Mouse (Mus musculus) neural tube, embryonic 13.5 days (tissue): ENCODE data around the gene Rpl34. TPM values are rescaled to one million over a fixed set of nuclear protein-coding genes. Genes with fewer than 3 reads are reported as not detected.
A peak's percentile ranks its signal among the peaks of the same experiment; 100 is the strongest.

Experiments
- ATAC-seq: fragments of 200-750 bp; cut with Nextera tagmentation; 2 replicates; pipeline ENCODE4 v1.8.0; 2017; ENCODE audit warnings: low read depth, mild to moderate bottlenecking, moderate TSS enrichment, moderate library complexity
- H3K27ac ChIP-seq: fragments of 300-500 bp; sonication (generic); replicated peaks from 2 replicates; pipeline ENCODE4 v1.5.1; 2015; ENCODE audit warnings: moderate library complexity, mild to moderate bottlenecking, inconsistent platforms
- H3K27me3 ChIP-seq: fragments of 300-500 bp; sonication (generic); 2 replicates; pipeline ENCODE4 v1.6.1; 2015; ENCODE audit warnings: mild to moderate bottlenecking, inconsistent platforms
- H3K36me3 ChIP-seq: fragments of 300-500 bp; sonication (generic); 2 replicates; pipeline ENCODE4 v1.6.1; 2015; ENCODE audit warnings: mild to moderate bottlenecking, inconsistent platforms
- H3K4me1 ChIP-seq: fragments of 300-500 bp; sonication (generic); replicated peaks from 2 replicates; pipeline ENCODE4 v1.6.1; 2015; ENCODE audit warnings: inconsistent platforms
- H3K4me2 ChIP-seq: fragments of 300-500 bp; sonication (generic); 2 replicates; pipeline ENCODE4 v1.6.1; 2015; ENCODE audit warnings: inconsistent platforms, mild to moderate bottlenecking, moderate library complexity
- H3K4me3 ChIP-seq: fragments of 300-500 bp; sonication (generic); 2 replicates; pipeline ENCODE4 v1.5.1; 2015; ENCODE audit warnings: mild to moderate bottlenecking, inconsistent platforms
- H3K9ac ChIP-seq: fragments of 300-500 bp; sonication (generic); 2 replicates; pipeline ENCODE4 v1.6.1; 2015; ENCODE audit warnings: moderate library complexity, mild to moderate bottlenecking, inconsistent platforms
- H3K9me3 ChIP-seq: fragments of 300-500 bp; sonication (generic); 2 replicates; pipeline ENCODE4 v1.6.1; 2016; ENCODE audit warnings: inconsistent platforms
- WGBS: fragments of 180-500 bp; shearing (Covaris S2); methylation state at CpG from one replicate; pipeline ENCODE4 v1.1.7; 2015; 5-methylcytosine and 5-hydroxymethylcytosine counted together
- polyA plus RNA-seq: library from polyadenylated mRNA; unstranded; fragments of >200 nt; fragmentation: Nextera tagmentation; extraction: Ambion mirVana; gene quantifications from 2 replicates; pipeline ENCODE4 v1.2.1, GENCODE M21; 2015

Rpl34 gene
- polyA plus RNA-seq, 1 experiment from 2014 or later, result 623 TPM

GRCm38 (mm10) chr3:130708967-130709924 lies 21.0 kb downstream of the Rpl34 start, which contains the start of gene Ostc:
Gene Ostc (minus strand): TSS chr3:130709444.
- H3K27me3 ChIP-seq, result no peaks in the 10 kb centered on the region
- H3K9me3 ChIP-seq, result no peaks in the 10 kb centered on the region
- ATAC-seq, result peak; percentile 98
- H3K36me3 ChIP-seq, result no peaks in the 10 kb centered on the region
- peak within 1 kb of the TSS; percentile 84 for H3K9ac ChIP-seq
- peak within 1 kb of the TSS; percentile 90 for H3K4me2 ChIP-seq
- H3K4me3 ChIP-seq, result peak within 1 kb of the TSS; percentile 68
- WGBS, result under 1% methylated on average over 45 of the region's 45 CpGs
- H3K27ac ChIP-seq, result peak within 1 kb of the TSS; percentile 88
- peaks cover 27% of the 10 kb centered on the region for H3K4me1 ChIP-seq

GRCm38 (mm10) chr3:130708529-130708928 lies 21.7 kb downstream of the Rpl34 start:
- Histone ChIP-seq H3K9me3 (no peaks in the 10 kb centered on the region), H3K27ac (peak overlapping the region; percentile 88), H3K27me3 (no peaks in the 10 kb centered on the region), H3K4me2 (peak overlapping the region; percentile 90), H3K4me3 (peak overlapping the region; percentile 68), H3K36me3 (peaks cover 6% of the 10 kb centered on the region), H3K4me1 (peaks cover 27% of the 10 kb centered on the region), H3K9ac (peak overlapping the region; percentile 84)
- no peak for ATAC-seq
- under 1% methylated on average over 5 of the region's 5 CpGs for WGBS

- Histone ChIP-seq H3K4me1 (peaks cover 7% of the 10 kb centered on the region), H3K27ac (no peak overlapping the region), H3K27me3 (no peaks in the 10 kb centered on the region), H3K4me3 (no peak overlapping the region), H3K9ac (no peak overlapping the region), H3K9me3 (no peaks in the 10 kb centered on the region), H3K36me3 (peaks cover 58% of the 10 kb centered on the region), H3K4me2 (no peak overlapping the region)
- WGBS, result 65% methylated on average over 6 of the region's 6 CpGs
- ATAC-seq, result no peak
Observed at GRCm38 (mm10) chr3:130702289-130702688, 27.9 kb downstream of the Rpl34 start.

- no peak overlapping the region for H3K4me2 ChIP-seq
- H3K9me3 ChIP-seq, result no peaks in the 10 kb centered on the region
- H3K4me1 ChIP-seq, result no peaks in the 10 kb centered on the region
- H3K9ac ChIP-seq, result no peak overlapping the region
- 82% methylated on average over 4 of the region's 4 CpGs for WGBS
- H3K36me3 ChIP-seq, result peaks cover 71% of the 10 kb centered on the region
- no peaks in the 10 kb centered on the region for H3K27me3 ChIP-seq
- no peak overlapping the region for H3K27ac ChIP-seq
- no peak for ATAC-seq
- H3K4me3 ChIP-seq, result no peak overlapping the region
Observed at GRCm38 (mm10) chr3:130697622-130698021, 32.6 kb downstream of the Rpl34 start.

- WGBS, result 92% methylated on average over 7 of the region's 7 CpGs
- ATAC-seq, result no peak
- Histone ChIP-seq H3K9me3 (no peaks in the 10 kb centered on the region), H3K27me3 (0 out of 2 replicates have a peak, but pooled peaks cover 3% of the 10 kb centered on the region), H3K4me1 (peaks cover 12% of the 10 kb centered on the region), H3K4me2 (no peak overlapping the region), H3K4me3 (no peak overlapping the region), H3K27ac (no peak overlapping the region), H3K36me3 (peaks cover 44% of the 10 kb centered on the region), H3K9ac (no peak overlapping the region)
Observed at GRCm38 (mm10) chr3:130694705-130695104, 35.5 kb downstream of the Rpl34 start.

- 0 out of 2 replicates have a peak, but pooled peaks have one; percentile 6 for ATAC-seq
- Histone ChIP-seq H3K4me1 (peaks cover 12% of the 10 kb centered on the region), H3K27me3 (0 out of 2 replicates have a peak, but pooled peaks cover 3% of the 10 kb centered on the region), H3K4me3 (no peak overlapping the region), H3K36me3 (peaks cover 38% of the 10 kb centered on the region), H3K9ac (no peak overlapping the region), H3K9me3 (no peaks in the 10 kb centered on the region), H3K4me2 (no peak overlapping the region), H3K27ac (no peak overlapping the region)
- 72% methylated on average over 9 of the region's 9 CpGs for WGBS
Observed at GRCm38 (mm10) chr3:130694041-130694593, 36.1 kb downstream of the Rpl34 start.

GRCm38 (mm10) chr3:130691596-130692170 lies 38.5 kb downstream of the Rpl34 start:
- H3K27me3 ChIP-seq, result 0 out of 2 replicates have a peak, but pooled peaks cover 3% of the 10 kb centered on the region
- H3K4me1 ChIP-seq, result peaks cover 12% of the 10 kb centered on the region
- H3K9me3 ChIP-seq, result no peaks in the 10 kb centered on the region
- WGBS, result 39% methylated on average over 12 of the region's 12 CpGs
- ATAC-seq, result no peak
- H3K4me2 ChIP-seq, result peak overlapping the region; percentile 60
- peak overlapping the region; percentile 58 for H3K9ac ChIP-seq
- H3K36me3 ChIP-seq, result peaks cover 24% of the 10 kb centered on the region
- H3K27ac ChIP-seq, result peak overlapping the region; percentile 54; the same call in 1 of the 2 replicates
- H3K4me3 ChIP-seq, result peak overlapping the region; percentile 31

- Histone ChIP-seq H3K4me1 (peaks cover 12% of the 10 kb centered on the region), H3K4me2 (peak overlapping the region; percentile 60), H3K36me3 (peaks cover 17% of the 10 kb centered on the region), H3K27ac (peak overlapping the region; percentile 54; the same call in 1 of the 2 replicates), H3K9ac (peak overlapping the region; percentile 58), H3K27me3 (0 out of 2 replicates have a peak, but pooled peaks cover 3% of the 10 kb centered on the region), H3K4me3 (peak overlapping the region; percentile 31), H3K9me3 (no peaks in the 10 kb centered on the region)
- peak; percentile 49; the same call in 1 of the 2 replicates for ATAC-seq
- WGBS, result 13% methylated on average over 20 of the region's 20 CpGs
Observed at GRCm38 (mm10) chr3:130690834-130691595, 39.2 kb downstream of the Rpl34 start.

GRCm38 (mm10) chr3:130689630-130690029 lies 40.6 kb downstream of the Rpl34 start:
- 13% methylated on average over 12 of the region's 12 CpGs for WGBS
- no peak overlapping the region for H3K9ac ChIP-seq
- peaks cover 4% of the 10 kb centered on the region for H3K36me3 ChIP-seq
- H3K27ac ChIP-seq, result no peak overlapping the region
- no peak overlapping the region for H3K4me3 ChIP-seq
- no peaks in the 10 kb centered on the region for H3K9me3 ChIP-seq
- ATAC-seq, result peak; percentile 63
- peaks cover 12% of the 10 kb centered on the region for H3K4me1 ChIP-seq
- 0 out of 2 replicates have a peak, but pooled peaks cover 3% of the 10 kb centered on the region for H3K27me3 ChIP-seq
- H3K4me2 ChIP-seq, result peak overlapping the region; percentile 31

GRCm38 (mm10) chr3:130687051-130687450 lies 43.1 kb downstream of the Rpl34 start:
- no peak overlapping the region for H3K27ac ChIP-seq
- H3K4me3 ChIP-seq, result no peak overlapping the region
- H3K27me3 ChIP-seq, result 0 out of 2 replicates have a peak, but pooled peaks cover 2% of the 10 kb centered on the region
- H3K4me2 ChIP-seq, result no peak overlapping the region
- no peak overlapping the region for H3K9ac ChIP-seq
- H3K36me3 ChIP-seq, result no peaks in the 10 kb centered on the region
- H3K9me3 ChIP-seq, result no peaks in the 10 kb centered on the region
- no peak for ATAC-seq
- WGBS, result 94% methylated on average over 1 of the region's 1 CpGs
- peaks cover 12% of the 10 kb centered on the region for H3K4me1 ChIP-seq

- Histone ChIP-seq H3K9me3 (no peaks in the 10 kb centered on the region), H3K36me3 (no peaks in the 10 kb centered on the region), H3K9ac (no peak overlapping the region), H3K27ac (no peak overlapping the region), H3K4me3 (no peak overlapping the region), H3K4me1 (no peaks in the 10 kb centered on the region), H3K4me2 (no peak overlapping the region), H3K27me3 (no peaks in the 10 kb centered on the region)
- ATAC-seq, result no peak
- 88% methylated on average over 8 of the region's 8 CpGs for WGBS
Observed at GRCm38 (mm10) chr3:130685014-130685366, 45.2 kb downstream of the Rpl34 start.
